Mouse (Mus musculus) heart, embryonic 16.5 days (tissue): ENCODE measurements around the gene Dact2. TPM values are rescaled to one million over a fixed set of nuclear protein-coding genes. Genes with fewer than 3 reads are reported as not detected.

Experiments
- ATAC-seq: fragments of 200-750 bp; cut with Nextera tagmentation; replicated peaks from 2 replicates; pipeline ENCODE4 v1.8.0; 2017; ENCODE audit warnings: moderate number of reproducible peaks; ENCODE audit not compliant: insufficient read depth, low FRiP score; ENCODE audit errors: extremely low read depth
- H3K27ac ChIP-seq: fragments of 300-500 bp; sonication (generic); 2 replicates; pipeline ENCODE4 v1.5.1; 2014; ENCODE audit warnings: mild to moderate bottlenecking, low read length, control low read depth, moderate library complexity
- H3K27me3 ChIP-seq: fragments of 300-500 bp; sonication (generic); 2 replicates; pipeline ENCODE4 v1.6.1; 2014; ENCODE audit warnings: low read length, mixed read lengths; ENCODE audit not compliant: control insufficient read depth, insufficient read depth
- H3K36me3 ChIP-seq: fragments of 300-500 bp; sonication (generic); 2 replicates; pipeline ENCODE4 v1.6.1; 2014; ENCODE audit not compliant: control insufficient read depth, insufficient read depth
- H3K4me1 ChIP-seq: fragments of 300-500 bp; sonication (generic); 2 replicates; pipeline ENCODE4 v1.6.1; 2014; ENCODE audit warnings: low read length, mixed read lengths; ENCODE audit not compliant: control insufficient read depth, insufficient read depth
- H3K4me2 ChIP-seq: fragments of 300-500 bp; sonication (generic); 2 replicates; pipeline ENCODE4 v1.6.1; 2014; ENCODE audit warnings: low read depth, mild to moderate bottlenecking, control low read depth, low read length
- H3K4me3 ChIP-seq: fragments of 300-500 bp; sonication (generic); 2 replicates; pipeline ENCODE4 v1.5.1; 2014; ENCODE audit warnings: mild to moderate bottlenecking, control low read depth, low read length
- H3K9ac ChIP-seq: fragments of 300-500 bp; sonication (generic); 2 replicates; pipeline ENCODE4 v1.6.1; 2014; ENCODE audit warnings: low read length, control low read depth
- H3K9me3 ChIP-seq: fragments of 300-500 bp; sonication (generic); replicated peaks from 2 replicates; pipeline ENCODE4 v1.6.1; 2016; ENCODE audit warnings: low read length; ENCODE audit not compliant: control insufficient read depth
- WGBS: fragments of 180-500 bp; shearing (Covaris S2); extraction: QIAGEN DNeasy Blood & Tissue Kit; methylation state at CpG from one replicate; pipeline ENCODE4 v1.1.7; 2014; 5-methylcytosine and 5-hydroxymethylcytosine counted together
- polyA plus RNA-seq: library from polyadenylated mRNA; unstranded; fragments of >200 nt; fragmentation: Nextera tagmentation; extraction: Ambion mirVana; gene quantifications from 2 replicates; pipeline ENCODE4 v1.2.1, GENCODE M21; 2015

Dact2 gene
- polyA plus RNA-seq, 1 experiment from 2014 or later = 4.6 TPM

DNA sequence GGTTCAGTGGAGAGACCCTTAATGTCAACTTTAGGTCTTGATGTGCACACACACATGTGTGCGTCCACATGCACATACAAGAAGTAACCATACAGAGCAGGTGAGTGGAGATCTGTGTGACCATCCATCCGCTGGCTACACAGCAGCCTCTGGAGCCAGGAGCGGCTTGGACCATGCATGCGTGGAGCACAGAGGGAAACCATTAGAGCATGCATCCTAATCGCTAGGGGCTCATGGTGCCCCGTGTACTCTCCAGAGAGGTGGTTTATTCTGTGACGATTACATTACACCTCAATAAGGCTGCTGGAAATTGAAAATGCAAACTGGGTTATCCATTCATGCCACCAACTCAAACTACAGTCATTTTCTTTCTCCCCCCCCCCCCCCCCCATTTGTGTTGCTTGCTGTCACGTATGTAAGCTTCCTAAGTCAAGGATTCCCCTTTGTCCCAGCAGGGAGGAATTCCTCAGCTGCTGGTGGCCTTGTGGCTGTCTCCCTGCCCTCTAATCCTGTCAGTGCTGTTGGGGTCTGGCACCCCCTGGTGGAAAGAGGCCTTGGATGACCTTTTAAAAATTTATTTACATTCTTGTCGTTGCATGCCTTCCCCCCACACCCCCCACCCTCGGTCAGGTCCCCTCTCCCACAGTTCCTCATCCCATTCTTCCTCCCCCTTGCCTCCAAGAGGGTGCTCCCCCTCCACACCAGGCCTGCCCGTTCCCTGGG, 17.9 kb upstream of the Dact2 start:
- H3K27ac ChIP-seq = no peak overlapping the region
- H3K36me3 ChIP-seq = no peaks in the 10 kb centered on the region
- no peak overlapping the region for H3K4me2 ChIP-seq
- no peak overlapping the region for H3K9ac ChIP-seq
- WGBS = 25% methylated on average over 11 of the region's 11 CpGs
- no peaks in the 10 kb centered on the region for H3K9me3 ChIP-seq
- ATAC-seq = no peak
- no peaks in the 10 kb centered on the region for H3K4me1 ChIP-seq
- no peak overlapping the region for H3K4me3 ChIP-seq
- no peaks in the 10 kb centered on the region for H3K27me3 ChIP-seq

GRCm38 (mm10) chr17:14220606-14221202, 16.6 kb upstream of the Dact2 start:
- no peak for ATAC-seq

GRCm38 (mm10) chr17:14213976-14214529, 9.9 kb upstream of the Dact2 start:
- H3K9ac ChIP-seq = no peak overlapping the region
- H3K27me3 ChIP-seq = no peaks in the 10 kb centered on the region; the same call in 1 of the 2 replicates
- no peak for ATAC-seq
- no peaks in the 10 kb centered on the region for H3K36me3 ChIP-seq
- 57% methylated on average over 3 of the region's 3 CpGs for WGBS
- no peaks in the 10 kb centered on the region for H3K9me3 ChIP-seq
- H3K4me3 ChIP-seq = no peak overlapping the region
- H3K4me1 ChIP-seq = no peaks in the 10 kb centered on the region
- H3K27ac ChIP-seq = no peak overlapping the region
- H3K4me2 ChIP-seq = no peak overlapping the region

More at GRCm38 (mm10) chr17:14220606-14221202, 16.6 kb upstream of the Dact2 start:
- no peaks in the 10 kb centered on the region for H3K4me1 ChIP-seq
- H3K9ac ChIP-seq = no peak overlapping the region
- H3K27me3 ChIP-seq = no peaks in the 10 kb centered on the region
- no peak overlapping the region for H3K4me3 ChIP-seq
- H3K4me2 ChIP-seq = no peak overlapping the region
- 65% methylated on average over 7 of the region's 7 CpGs for WGBS
- H3K27ac ChIP-seq = no peak overlapping the region
- no peaks in the 10 kb centered on the region for H3K9me3 ChIP-seq
- no peaks in the 10 kb centered on the region for H3K36me3 ChIP-seq

DNA sequence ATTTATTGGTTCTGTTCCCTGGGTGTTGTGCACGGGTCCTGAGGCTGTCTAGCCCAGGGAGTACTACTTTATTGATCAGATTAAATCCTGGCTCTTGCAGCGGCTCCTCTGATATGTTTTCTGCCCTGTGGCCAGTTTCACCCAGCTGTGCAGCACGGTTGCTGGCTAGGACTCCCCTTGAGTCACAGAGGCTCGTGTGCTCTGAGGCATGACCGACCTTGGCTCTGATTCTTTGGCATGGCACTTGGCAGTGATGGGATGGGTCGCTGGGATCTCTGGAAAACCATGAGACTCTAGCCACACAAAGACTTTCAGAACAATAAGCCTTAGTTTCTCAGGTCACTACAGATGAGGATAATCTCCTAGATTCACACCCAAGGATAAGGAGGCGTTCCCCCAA, 8.7 kb upstream of the Dact2 start:
- no peaks in the 10 kb centered on the region for H3K9me3 ChIP-seq
- no peaks in the 10 kb centered on the region for H3K36me3 ChIP-seq
- H3K9ac ChIP-seq = no peak overlapping the region
- H3K4me1 ChIP-seq = no peaks in the 10 kb centered on the region
- no peak overlapping the region for H3K27ac ChIP-seq
- no peak for ATAC-seq
- no peak overlapping the region for H3K4me2 ChIP-seq
- H3K4me3 ChIP-seq = no peak overlapping the region
- 74% methylated on average over 7 of the region's 7 CpGs for WGBS
- H3K27me3 ChIP-seq = peaks cover 4% of the 10 kb centered on the region

- H3K36me3 ChIP-seq = no peaks in the 10 kb centered on the region
- no peak for ATAC-seq
- no peaks in the 10 kb centered on the region for H3K9me3 ChIP-seq
- H3K27ac ChIP-seq = no peak overlapping the region
- peaks cover 2% of the 10 kb centered on the region; the same call in 1 of the 2 replicates for H3K4me1 ChIP-seq
- no peak overlapping the region for H3K4me3 ChIP-seq
- no peak overlapping the region for H3K9ac ChIP-seq
- H3K27me3 ChIP-seq = peaks cover 52% of the 10 kb centered on the region
- 14% methylated on average over 5 of the region's 5 CpGs for WGBS
- no peak overlapping the region for H3K4me2 ChIP-seq
These were observed 3.0 kb upstream of the Dact2 start for GRCm38 (mm10) chr17:14207093-14207561.

DNA sequence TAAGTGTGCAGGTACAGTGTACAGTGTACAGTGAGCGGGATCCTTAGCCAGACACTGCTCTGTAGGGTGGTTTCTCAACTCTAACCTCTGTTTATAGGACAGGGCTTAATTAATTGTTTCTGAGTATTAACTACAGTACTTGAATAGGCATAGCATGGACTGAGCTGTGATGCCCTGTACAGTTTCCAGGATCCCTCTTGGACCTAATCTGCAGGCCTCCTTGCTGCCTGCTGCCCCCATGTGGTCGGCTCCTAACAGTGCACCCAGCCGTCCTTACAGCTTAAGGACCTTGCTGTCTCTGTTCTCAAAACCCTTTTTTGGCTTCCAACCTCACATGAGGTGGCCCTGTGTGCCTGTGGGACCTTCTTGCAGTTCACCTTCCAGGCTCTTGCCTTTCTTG, 2.0 kb upstream of the Dact2 start:
- Histone ChIP-seq H3K9ac (no peak overlapping the region), H3K9me3 (no peaks in the 10 kb centered on the region), H3K36me3 (no peaks in the 10 kb centered on the region), H3K4me2 (no peak overlapping the region), H3K27ac (no peak overlapping the region), H3K27me3 (peaks cover 52% of the 10 kb centered on the region), H3K4me3 (no peak overlapping the region), H3K4me1 (peaks cover 10% of the 10 kb centered on the region)
- no peak for ATAC-seq
- 33% methylated on average over 3 of the region's 3 CpGs for WGBS

DNA sequence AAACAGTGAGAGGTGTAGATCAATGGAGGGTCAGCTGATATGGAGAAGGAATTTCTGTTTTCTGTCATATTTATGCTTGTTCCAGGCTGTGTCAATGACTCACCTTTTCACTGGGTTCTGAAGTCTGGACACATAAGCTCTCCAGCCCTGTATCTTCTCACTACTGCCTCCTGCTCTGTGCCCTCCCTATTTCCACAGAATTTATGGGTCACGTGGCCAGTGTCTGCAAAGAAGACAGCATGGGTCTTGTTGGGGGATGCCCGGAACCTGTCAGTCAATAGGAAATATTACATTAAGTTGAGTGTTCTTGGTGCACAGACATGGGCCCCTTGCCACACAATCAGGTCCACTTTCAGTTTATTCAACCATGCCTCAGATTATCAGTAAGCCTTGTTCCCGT, 1.1 kb upstream of the Dact2 start:
- 71% methylated on average over 3 of the region's 3 CpGs for WGBS
- no peaks in the 10 kb centered on the region for H3K36me3 ChIP-seq
- peaks cover 52% of the 10 kb centered on the region for H3K27me3 ChIP-seq
- no peaks in the 10 kb centered on the region for H3K9me3 ChIP-seq
- peaks cover 10% of the 10 kb centered on the region for H3K4me1 ChIP-seq
- H3K4me2 ChIP-seq = no peak overlapping the region
- H3K9ac ChIP-seq = no peak overlapping the region
- no peak overlapping the region for H3K27ac ChIP-seq
- no peak overlapping the region for H3K4me3 ChIP-seq
- no peak for ATAC-seq

DNA sequence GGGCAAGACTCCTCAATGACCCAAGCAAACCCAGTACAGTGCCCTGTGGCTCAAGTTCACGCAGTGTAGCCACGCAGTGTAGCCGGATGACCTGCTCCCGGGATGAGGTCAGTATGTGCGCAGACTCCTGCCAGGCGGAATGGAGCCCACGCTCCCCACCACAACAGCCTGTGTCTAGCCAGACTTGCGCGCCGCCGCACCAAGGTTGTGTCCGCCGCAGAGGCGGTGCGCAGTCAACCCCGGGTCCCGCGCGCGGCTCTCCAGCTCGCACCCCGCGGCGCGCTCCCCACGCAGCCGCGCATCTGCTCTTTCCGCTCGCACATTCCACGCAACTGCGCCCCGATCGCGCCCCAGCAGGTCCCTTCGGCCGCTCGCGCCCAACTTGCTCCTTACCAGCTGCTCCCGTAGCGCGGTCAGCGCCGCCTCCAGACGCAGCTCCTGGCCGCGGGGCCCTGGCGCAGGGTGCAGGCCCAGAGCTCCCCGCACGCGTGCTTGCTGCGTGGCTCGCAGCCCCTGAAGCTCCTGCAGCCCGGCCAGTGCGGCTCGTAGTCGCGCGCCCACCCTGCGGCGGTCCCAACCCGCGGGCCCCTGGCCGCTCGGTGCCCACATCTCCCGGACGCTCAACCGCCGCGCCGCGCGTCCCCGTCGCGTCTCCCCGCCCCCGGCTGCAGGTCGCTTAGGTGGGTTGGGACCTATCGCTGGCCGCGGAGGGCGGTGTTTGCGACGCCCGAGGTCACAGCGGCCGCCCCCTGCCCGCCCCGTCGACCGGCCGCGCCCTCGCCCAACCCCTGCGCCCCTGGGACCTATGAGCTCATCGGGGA, 773 bp downstream of the Dact2 start:
- Histone ChIP-seq H3K27me3 (peaks cover 52% of the 10 kb centered on the region), H3K36me3 (no peaks in the 10 kb centered on the region), H3K9ac (peak overlapping the region; percentile 71), H3K27ac (peak overlapping the region; percentile 59), H3K4me3 (peak overlapping the region; percentile 65), H3K4me1 (peaks cover 10% of the 10 kb centered on the region), H3K9me3 (no peaks in the 10 kb centered on the region), H3K4me2 (peak overlapping the region; percentile 83)
- WGBS = under 1% methylated on average over 97 of the region's 97 CpGs
- peak; percentile 59 for ATAC-seq
